Mouse (Mus musculus): Measurements from ENCODE around the gene Hormad2.

DNA sequence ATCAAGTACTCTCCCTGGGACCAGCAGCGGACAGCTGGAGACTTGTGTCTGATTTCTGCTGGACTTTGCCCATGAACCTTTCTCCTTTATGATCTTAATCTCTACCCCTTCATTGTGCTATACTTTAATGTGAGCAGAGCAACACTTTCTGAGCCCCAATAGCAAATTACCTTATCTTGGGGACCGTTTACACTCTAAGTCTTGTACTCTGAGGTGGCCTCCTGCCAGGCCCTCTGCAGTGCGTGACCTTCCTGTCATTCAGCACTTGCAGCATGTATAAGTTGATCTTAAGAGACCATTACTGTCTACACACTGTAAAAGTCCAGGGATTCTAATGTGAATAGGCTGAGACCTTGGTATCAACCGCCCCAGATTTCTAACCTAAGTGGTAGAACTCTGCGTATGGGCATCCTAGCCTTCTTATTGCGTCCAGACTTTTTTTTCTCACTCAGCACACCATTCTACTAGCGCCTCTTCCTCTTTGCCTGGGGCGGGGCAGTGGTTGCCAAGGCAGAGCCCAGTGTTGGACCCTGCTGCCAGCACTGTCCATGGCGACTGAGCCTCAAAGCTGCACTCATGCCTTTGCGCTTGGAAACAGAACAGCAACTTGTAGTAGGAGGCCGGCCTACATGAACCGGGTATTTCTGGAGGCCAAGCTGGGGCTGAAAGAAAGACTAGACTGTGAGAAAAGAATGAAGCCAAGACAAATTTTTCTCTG lies 11.7 kb upstream of the Hormad2 start:
- no peak for TF ChIP-seq CTCF (IDR thresholded peaks at IDR 0.05; ENCODE audit: low read depth)
- TF ChIP-seq EP300 (optimal IDR thresholded peaks at IDR 0.05) = no peak

Measured in stomach, postnatal 0 days (tissue).